Comparison of ENCODE assay signal across 8 mouse cellular contexts in the genomic region with DNA sequence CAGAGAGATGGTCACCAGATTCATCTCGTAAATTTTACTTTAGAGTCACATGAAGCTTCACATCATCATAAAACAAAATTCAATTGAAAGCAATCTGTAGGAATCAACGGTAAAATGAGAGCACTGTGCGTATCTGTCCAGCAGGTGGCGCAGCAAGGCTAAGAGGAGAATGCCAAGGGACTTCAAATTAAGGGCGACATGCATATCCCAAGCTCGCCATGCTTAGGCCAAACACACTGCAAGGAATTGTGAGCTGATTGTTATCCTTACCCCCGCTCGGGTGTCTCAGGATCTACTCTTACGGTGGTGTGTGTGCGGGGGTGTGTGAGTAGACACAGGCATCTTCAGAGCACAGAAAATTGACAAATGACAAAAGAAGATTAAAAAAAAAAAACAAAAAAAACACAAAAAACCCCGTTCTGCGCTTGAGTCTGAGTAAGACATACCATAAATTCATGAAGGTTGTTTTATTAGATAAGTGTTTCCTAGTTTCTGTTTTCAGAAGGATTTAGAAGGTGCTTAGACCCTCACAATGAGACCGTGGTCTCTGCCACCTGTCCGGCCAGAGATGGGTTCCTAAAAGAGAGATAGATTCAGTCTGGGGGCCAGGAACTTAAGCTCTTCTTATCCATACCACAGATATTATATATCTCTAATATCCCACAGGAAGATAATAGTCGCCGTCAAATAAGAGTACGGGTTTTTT.
DNase-seq lines count a peak whose midpoint lies in the region; ATAC-seq and TF ChIP-seq lines count a peak whose summit lies in the region.

No protein-coding gene starts in this region.

- H3K4me1 ChIP-seq in cerebellum, adult 2 months (ENCODE audit: control insufficient read depth, insufficient read depth, low read length), result no peaks in the 10 kb centered on the region; the same call in 1 of the 2 replicates
- H3K4me1 ChIP-seq in hindbrain, embryonic 11.5 days (replicated peaks; ENCODE audit: control insufficient read depth, insufficient read depth, low read length), result no peaks in the 10 kb centered on the region
- no peaks in the 10 kb centered on the region for H3K4me1 ChIP-seq in lung, postnatal 0 days (ENCODE audit: insufficient read depth, low read depth, low read length)

- 21% methylated on average over 17 of the region's 17 CpGs for WGBS in cerebellum, adult 2 months
- WGBS in hindbrain, embryonic 11.5 days, result 15% methylated on average over 17 of the region's 17 CpGs
- 15% methylated on average over 17 of the region's 17 CpGs for WGBS in lung, postnatal 0 days

- DNase-seq in Muller cell, postnatal 12 days (ENCODE audit: inconsistent ontology term), result peak; percentile 69
- DNase-seq in cerebellum, adult 2 months, result peak; percentile 83 to 91
- peak; percentile 92 for DNase-seq in hindbrain, embryonic 11.5 days (ENCODE audit: low spot score)
- peak; percentile 72 for DNase-seq in layer of hippocampus, adult 9-11 months
- peak; percentile 83 for DNase-seq in lung, postnatal 0 days (ENCODE audit: low spot score)
- DNase-seq in retina, embryonic 14.5 days (ENCODE audit: low spot score), result peak; percentile 91
- peak; percentile 69 for DNase-seq in urinary bladder, postnatal 14 days (ENCODE audit: low spot score)

- ATAC-seq in frontal cortex, adult (ENCODE audit: low TSS enrichment), result peak; percentile 75
- peak; percentile 78 for ATAC-seq in hindbrain, embryonic 11.5 days (ENCODE audit: low FRiP score)
- peak; percentile 54 for ATAC-seq in lung, postnatal 0 days

- TF ChIP-seq CTCF in cerebellum, adult 2 months (IDR thresholded peaks at IDR 0.05; ENCODE audit: borderline replicate concordance, insufficient read depth, low read depth, low read length), result peak; percentile 95
- peak; percentile 92 for TF ChIP-seq CTCF in lung, postnatal 0 days (IDR thresholded peaks at IDR 0.05)

- peak overlapping the region; percentile 34; the same call in 1 of the 2 replicates for H3K4me2 ChIP-seq in hindbrain, embryonic 11.5 days (replicated peaks; ENCODE audit: low read depth, low read length)
- H3K4me2 ChIP-seq in lung, postnatal 0 days (replicated peaks; ENCODE audit: low read depth, low read length), result no peak overlapping the region; the same call in 1 of the 2 replicates

- H3K27ac ChIP-seq in cerebellum, adult 2 months (ENCODE audit: insufficient read depth, low read length), result no peak overlapping the region
- no peak overlapping the region for H3K27ac ChIP-seq in hindbrain, embryonic 11.5 days (ENCODE audit: low read depth, low read length)
- no peak overlapping the region for H3K27ac ChIP-seq in lung, postnatal 0 days (ENCODE audit: low read length)

- H3K4me3 ChIP-seq in cerebellum, adult 2 months (replicated peaks; ENCODE audit: insufficient read depth, low read depth, low read length), result no peak overlapping the region
- H3K4me3 ChIP-seq in hindbrain, embryonic 11.5 days (ENCODE audit: low read depth, low read length), result no peak overlapping the region
- H3K4me3 ChIP-seq in lung, postnatal 0 days (ENCODE audit: low read depth, low read length), result no peak overlapping the region

- H3K36me3 ChIP-seq in hindbrain, embryonic 11.5 days (ENCODE audit: control insufficient read depth, insufficient read depth, low read length), result no peaks in the 10 kb centered on the region
- no peaks in the 10 kb centered on the region for H3K36me3 ChIP-seq in lung, postnatal 0 days (ENCODE audit: insufficient read depth, low read length)

- no peaks in the 10 kb centered on the region for H3K9me3 ChIP-seq in hindbrain, embryonic 11.5 days (ENCODE audit: control insufficient read depth, low read length)
- H3K9me3 ChIP-seq in lung, postnatal 0 days (ENCODE audit: low read length), result no peaks in the 10 kb centered on the region

- no peak for TF ChIP-seq POLR2A in cerebellum, adult 2 months (IDR thresholded peaks at IDR 0.05; ENCODE audit: borderline replicate concordance, insufficient read depth, low read length)

- H3K27me3 ChIP-seq in cerebellum, adult 2 months (ENCODE audit: control insufficient read depth, insufficient read depth, low read length), result no peaks in the 10 kb centered on the region
- no peaks in the 10 kb centered on the region for H3K27me3 ChIP-seq in hindbrain, embryonic 11.5 days (ENCODE audit: control insufficient read depth, insufficient read depth, low read length)
- H3K27me3 ChIP-seq in lung, postnatal 0 days (replicated peaks; ENCODE audit: insufficient read depth, low read length), result no peaks in the 10 kb centered on the region

- TF ChIP-seq EP300 in lung, postnatal 0 days (IDR thresholded peaks at IDR 0.05), result no peak

- no peak overlapping the region for H3K9ac ChIP-seq in hindbrain, embryonic 11.5 days (ENCODE audit: low read depth, low read length)
- no peak overlapping the region for H3K9ac ChIP-seq in lung, postnatal 0 days (replicated peaks; ENCODE audit: low read depth)
